Mouse (Mus musculus) liver, embryonic 12.5 days (tissue): ENCODE measurements around the gene Baiap2l1. TPM values are rescaled to one million over a fixed set of nuclear protein-coding genes. Genes with fewer than 3 reads are reported as not detected.
"Not testable (repeated sequence)": the region's sequence is repeated elsewhere in the genome, so short reads cannot be mapped to it uniquely, and the experiment has no call there.

Source experiments
- ATAC-seq: fragments of 200-750 bp; cut with Nextera tagmentation; 2 replicates; pipeline ENCODE4 v1.8.0; 2017; ENCODE audit warnings: moderate number of reproducible peaks, mild to moderate bottlenecking, moderate library complexity
- H3K27ac ChIP-seq: fragments of 300-500 bp; sonication (generic); 2 replicates; pipeline ENCODE4 v1.5.1; 2016; ENCODE audit warnings: mild to moderate bottlenecking
- H3K27me3 ChIP-seq: fragments of 300-500 bp; sonication (generic); replicated peaks from 2 replicates; pipeline ENCODE4 v1.6.1; 2016; ENCODE audit warnings: mild to moderate bottlenecking, moderate library complexity
- H3K36me3 ChIP-seq: fragments of 300-500 bp; sonication (generic); 2 replicates; pipeline ENCODE4 v1.6.1; 2016; ENCODE audit warnings: mild to moderate bottlenecking, moderate library complexity
- H3K4me1 ChIP-seq: fragments of 300-500 bp; sonication (generic); 2 replicates; pipeline ENCODE4 v1.6.1; 2016
- H3K4me2 ChIP-seq: fragments of 300-500 bp; sonication (generic); 2 replicates; pipeline ENCODE4 v1.6.1; 2016; ENCODE audit warnings: mild to moderate bottlenecking, moderate library complexity
- H3K4me3 ChIP-seq: fragments of 300-500 bp; sonication (generic); 2 replicates; pipeline ENCODE4 v1.5.1; 2016; ENCODE audit warnings: mild to moderate bottlenecking, moderate library complexity
- H3K9ac ChIP-seq: fragments of 300-500 bp; sonication (generic); 2 replicates; pipeline ENCODE4 v1.6.1; 2016; ENCODE audit warnings: mild to moderate bottlenecking, moderate library complexity
- H3K9me3 ChIP-seq: fragments of 300-500 bp; sonication (generic); replicated peaks from 2 replicates; pipeline ENCODE4 v1.6.1; 2016; ENCODE audit warnings: mild to moderate bottlenecking, moderate library complexity
- WGBS: fragments of 180-500 bp; shearing (Covaris S2); methylation state at CpG from one replicate; pipeline ENCODE4 v1.1.7; 2016; ENCODE audit not compliant: insufficient replicate concordance; 5-methylcytosine and 5-hydroxymethylcytosine counted together
- polyA plus RNA-seq: library from polyadenylated mRNA; unstranded; fragments of >200 nt; fragmentation: Nextera tagmentation; extraction: Ambion mirVana; gene quantifications from 2 replicates; pipeline ENCODE4 v1.2.1, GENCODE M21; 2016

Baiap2l1 gene
- polyA plus RNA-seq, 1 experiment from 2014 or later = 5.4 TPM

GRCm38 (mm10) chr5:144368661-144369205, 10.8 kb upstream of the Baiap2l1 start:
- no peak for ATAC-seq
- WGBS = 72% methylated on average over 9 of the region's 9 CpGs
- no peak overlapping the region for H3K4me3 ChIP-seq

GRCm38 (mm10) chr5:144366551-144366950, 8.6 kb upstream of the Baiap2l1 start:
- H3K9ac ChIP-seq, ATAC-seq, H3K4me3 ChIP-seq, H3K9me3 ChIP-seq, H3K4me1 ChIP-seq, H3K36me3 ChIP-seq, H3K27me3 ChIP-seq, H3K27ac ChIP-seq, H3K4me2 ChIP-seq: not testable (repeated sequence)
- 54% methylated on average over 6 of the region's 6 CpGs for WGBS

More at GRCm38 (mm10) chr5:144368661-144369205, 10.8 kb upstream of the Baiap2l1 start:
- no peaks in the 10 kb centered on the region for H3K36me3 ChIP-seq
- H3K4me1 ChIP-seq = no peaks in the 10 kb centered on the region
- H3K9ac ChIP-seq = no peak overlapping the region
- H3K27me3 ChIP-seq = no peaks in the 10 kb centered on the region
- H3K27ac ChIP-seq = no peak overlapping the region
- no peaks in the 10 kb centered on the region for H3K9me3 ChIP-seq
- no peak overlapping the region for H3K4me2 ChIP-seq

GRCm38 (mm10) chr5:144364680-144365357, 6.9 kb upstream of the Baiap2l1 start:
- no peak for ATAC-seq
- no peaks in the 10 kb centered on the region for H3K27me3 ChIP-seq
- 67% methylated on average over 11 of the region's 11 CpGs for WGBS
- no peak overlapping the region for H3K4me2 ChIP-seq
- H3K27ac ChIP-seq = no peak overlapping the region
- H3K36me3 ChIP-seq = no peaks in the 10 kb centered on the region
- no peak overlapping the region for H3K9ac ChIP-seq
- H3K4me1 ChIP-seq = no peaks in the 10 kb centered on the region
- no peak overlapping the region for H3K4me3 ChIP-seq
- no peaks in the 10 kb centered on the region for H3K9me3 ChIP-seq

- H3K9me3 ChIP-seq = no peaks in the 10 kb centered on the region
- 55% methylated on average over 6 of the region's 6 CpGs for whole genome bisulfite sequencing
- peaks cover 15% of the 10 kb centered on the region for H3K4me1 ChIP-seq
- H3K4me2 ChIP-seq = no peak overlapping the region
- no peak for ATAC-seq
- no peak overlapping the region for H3K27ac ChIP-seq
- H3K36me3 ChIP-seq = no peaks in the 10 kb centered on the region
- H3K9ac ChIP-seq = no peak overlapping the region
- peaks cover 37% of the 10 kb centered on the region for H3K27me3 ChIP-seq
- H3K4me3 ChIP-seq = no peak overlapping the region
Observed at GRCm38 (mm10) chr5:144360346-144360745, 2.4 kb upstream of the Baiap2l1 start.

- H3K36me3 ChIP-seq = no peaks in the 10 kb centered on the region
- no peak overlapping the region for H3K27ac ChIP-seq
- no peak for ATAC-seq
- peaks cover 15% of the 10 kb centered on the region for H3K4me1 ChIP-seq
- no peak overlapping the region for H3K4me2 ChIP-seq
- 66% methylated on average over 6 of the region's 6 CpGs for WGBS
- H3K9ac ChIP-seq = no peak overlapping the region
- peaks cover 39% of the 10 kb centered on the region for H3K27me3 ChIP-seq
- H3K4me3 ChIP-seq = no peak overlapping the region
- H3K9me3 ChIP-seq = no peaks in the 10 kb centered on the region
Observed at GRCm38 (mm10) chr5:144359886-144360285, 2.0 kb upstream of the Baiap2l1 start.

- WGBS = 8% methylated on average over 10 of the region's 10 CpGs
Observed at GRCm38 (mm10) chr5:144358592-144358917, 643 bp upstream of the Baiap2l1 start.

GRCm38 (mm10) chr5:144357551-144357880, 396 bp downstream of the Baiap2l1 start:
- H3K9me3 ChIP-seq = no peaks in the 10 kb centered on the region
- no peaks in the 10 kb centered on the region for H3K36me3 ChIP-seq
- H3K4me3 ChIP-seq = peak overlapping the region; percentile 54
- H3K9ac ChIP-seq = peak overlapping the region; percentile 17
- H3K4me2 ChIP-seq = peak overlapping the region; percentile 72
- peaks cover 39% of the 10 kb centered on the region for H3K27me3 ChIP-seq
- peaks cover 15% of the 10 kb centered on the region for H3K4me1 ChIP-seq
- WGBS = 2% methylated on average over 27 of the region's 27 CpGs
- ATAC-seq = no peak
- H3K27ac ChIP-seq = no peak overlapping the region

More at GRCm38 (mm10) chr5:144358592-144358917, 643 bp upstream of the Baiap2l1 start:
- H3K9me3 ChIP-seq = no peaks in the 10 kb centered on the region
- no peak for ATAC-seq
- H3K27ac ChIP-seq = no peak overlapping the region
- H3K9ac ChIP-seq = no peak overlapping the region
- H3K27me3 ChIP-seq = peaks cover 39% of the 10 kb centered on the region
- peak overlapping the region; percentile 54 for H3K4me3 ChIP-seq
- no peaks in the 10 kb centered on the region for H3K36me3 ChIP-seq
- H3K4me1 ChIP-seq = peaks cover 15% of the 10 kb centered on the region
- peak overlapping the region; percentile 72 for H3K4me2 ChIP-seq

DNA sequence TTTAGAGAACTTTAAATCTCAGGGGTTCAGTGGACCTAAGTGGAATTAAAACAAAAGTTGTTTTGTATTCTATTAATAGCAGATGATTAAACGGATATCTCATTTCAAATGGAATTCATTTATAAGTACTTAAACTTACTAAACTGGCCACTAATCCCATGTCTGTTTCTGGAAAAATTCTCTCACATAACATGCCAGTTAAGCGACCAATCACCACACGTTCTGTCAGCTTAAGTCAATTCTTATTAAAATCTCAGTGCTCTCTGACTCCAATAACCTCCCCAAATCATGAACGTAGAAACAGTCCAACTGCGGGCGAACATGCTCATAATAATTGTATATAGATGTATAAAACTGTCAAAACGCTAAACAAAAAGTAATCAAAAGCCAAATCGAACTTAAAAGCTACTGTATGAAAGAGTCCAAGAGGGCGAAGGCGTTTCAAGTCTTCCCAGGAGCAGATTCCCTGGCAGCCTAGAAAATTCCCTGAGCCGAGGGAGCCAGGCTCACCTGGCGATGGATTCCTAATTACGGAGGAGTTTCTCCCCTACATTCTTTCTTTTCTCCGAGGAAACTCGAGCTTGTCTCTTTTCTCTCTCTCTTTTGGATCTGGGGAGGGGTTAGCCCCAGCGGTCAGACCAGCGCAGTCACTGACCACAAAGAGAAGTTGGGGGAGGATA, 996 bp downstream of the Baiap2l1 start:
- WGBS = 11% methylated on average over 17 of the region's 17 CpGs
- peak overlapping the region; percentile 72 for H3K4me2 ChIP-seq
- peak overlapping the region; percentile 17 for H3K9ac ChIP-seq
- no peaks in the 10 kb centered on the region for H3K9me3 ChIP-seq
- no peak overlapping the region for H3K27ac ChIP-seq
- H3K4me3 ChIP-seq = peak overlapping the region; percentile 54
- ATAC-seq = no peak
- peaks cover 39% of the 10 kb centered on the region for H3K27me3 ChIP-seq
- H3K4me1 ChIP-seq = peaks cover 15% of the 10 kb centered on the region
- H3K36me3 ChIP-seq = no peaks in the 10 kb centered on the region

DNA sequence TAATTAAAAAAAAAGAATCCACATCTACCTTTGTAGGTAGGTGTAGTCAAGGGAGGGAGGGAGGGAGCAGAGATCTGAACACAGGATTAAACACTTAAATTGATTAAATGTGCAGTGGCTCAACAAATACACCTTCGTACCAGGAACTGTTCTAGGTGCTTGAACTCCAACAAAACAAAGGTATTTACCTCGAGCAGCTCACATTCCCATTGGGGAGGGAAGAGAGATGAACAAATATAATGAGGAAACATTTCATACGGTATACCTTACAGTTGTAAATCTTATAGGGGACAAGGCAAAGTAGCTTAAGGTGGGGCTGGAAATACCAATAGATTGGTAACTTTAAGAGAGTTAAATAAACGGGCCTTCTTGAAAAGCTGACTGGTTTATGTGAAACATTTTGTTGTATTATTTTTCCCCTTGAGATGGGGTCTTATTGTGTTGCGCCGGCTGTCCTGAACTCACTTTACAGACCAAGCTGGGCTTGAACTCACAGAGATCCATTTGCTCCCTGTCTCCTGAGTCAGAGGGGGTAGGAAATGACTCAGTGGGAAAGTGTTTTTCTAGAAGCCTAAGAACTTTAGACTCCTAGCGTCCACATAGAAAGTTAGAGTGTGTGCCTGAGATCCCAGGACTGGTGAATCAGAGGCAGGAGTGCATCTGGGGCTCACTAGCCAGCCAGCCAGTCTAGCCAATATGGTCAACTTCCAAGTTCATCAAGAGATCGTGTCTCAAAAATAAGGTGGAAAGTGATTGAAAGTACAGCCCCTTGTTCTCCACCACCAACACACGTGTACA, 5.5 kb downstream of the Baiap2l1 start:
- Histone ChIP-seq H3K27me3 (peaks cover 18% of the 10 kb centered on the region), H3K4me1 (peaks cover 2% of the 10 kb centered on the region; the same call in 1 of the 2 replicates), H3K36me3 (no peaks in the 10 kb centered on the region), H3K9ac (no peak overlapping the region), H3K9me3 (no peaks in the 10 kb centered on the region), H3K4me3 (no peak overlapping the region), H3K4me2 (no peak overlapping the region), H3K27ac (no peak overlapping the region)
- WGBS = 70% methylated on average over 9 of the region's 9 CpGs
- no peak for ATAC-seq

DNA sequence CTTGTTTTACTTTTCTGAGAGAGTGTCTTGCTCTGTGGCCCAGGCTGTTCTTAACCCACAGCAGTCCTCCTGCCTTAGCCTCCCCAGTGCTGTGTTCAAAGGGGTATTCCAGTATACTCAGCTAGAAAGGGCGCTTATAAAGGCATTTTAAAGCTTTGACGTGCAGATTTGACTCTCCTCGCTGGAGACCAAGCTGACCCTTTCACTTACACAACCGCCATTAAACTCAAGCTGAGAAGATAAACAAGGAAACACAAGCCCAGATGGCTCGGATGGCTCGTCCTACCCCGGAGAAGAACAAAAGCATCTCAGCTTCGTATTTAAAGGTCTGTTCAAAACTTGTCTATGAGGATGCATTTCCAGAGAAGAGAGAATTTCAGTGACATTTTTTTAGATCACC, 6.7 kb downstream of the Baiap2l1 start:
- no peak for ATAC-seq

GRCm38 (mm10) chr5:144344592-144344991, 13.3 kb downstream of the Baiap2l1 start:
- no peak for ATAC-seq
- Histone ChIP-seq H3K4me1 (no peaks in the 10 kb centered on the region), H3K4me3 (no peak overlapping the region), H3K9ac (no peak overlapping the region), H3K27ac (no peak overlapping the region), H3K27me3 (no peaks in the 10 kb centered on the region), H3K36me3 (no peaks in the 10 kb centered on the region), H3K9me3 (no peaks in the 10 kb centered on the region), H3K4me2 (no peak overlapping the region)
- 51% methylated on average over 6 of the region's 6 CpGs for WGBS

More for the DNA sequence above, 6.7 kb downstream of the Baiap2l1 start:
- Histone ChIP-seq H3K4me1 (no peaks in the 10 kb centered on the region), H3K9me3 (no peaks in the 10 kb centered on the region), H3K27me3 (peaks cover 10% of the 10 kb centered on the region), H3K4me2 (no peak overlapping the region), H3K4me3 (no peak overlapping the region), H3K36me3 (no peaks in the 10 kb centered on the region), H3K27ac (no peak overlapping the region), H3K9ac (no peak overlapping the region)
- 38% methylated on average over 8 of the region's 8 CpGs for WGBS

GRCm38 (mm10) chr5:144341085-144341484, 16.8 kb downstream of the Baiap2l1 start:
- no peak for ATAC-seq
- whole genome bisulfite sequencing = 59% methylated on average over 1 of the region's 1 CpGs
- H3K4me2 ChIP-seq = no peak overlapping the region

More at GRCm38 (mm10) chr5:144341085-144341484, 16.8 kb downstream of the Baiap2l1 start:
- H3K27me3 ChIP-seq = no peaks in the 10 kb centered on the region
- no peak overlapping the region for H3K9ac ChIP-seq
- H3K4me3 ChIP-seq = no peak overlapping the region
- no peak overlapping the region for H3K27ac ChIP-seq
- H3K4me1 ChIP-seq = no peaks in the 10 kb centered on the region
- H3K9me3 ChIP-seq = no peaks in the 10 kb centered on the region
- H3K36me3 ChIP-seq = no peaks in the 10 kb centered on the region
